Mouse (Mus musculus) neural tube, embryonic 14.5 days (tissue): ENCODE data around the gene Ubash3b. TPM values are rescaled to one million over a fixed set of nuclear protein-coding genes. Genes with fewer than 3 reads are reported as not detected.

Experiments used
- ATAC-seq: fragments of 200-750 bp; cut with Nextera tagmentation; 2 replicates; pipeline ENCODE4 v1.8.0; 2017; ENCODE audit warnings: low read depth, mild to moderate bottlenecking, moderate TSS enrichment, moderate library complexity
- H3K27ac ChIP-seq: fragments of 300-500 bp; sonication (generic); 2 replicates; pipeline ENCODE4 v1.5.1; 2014; ENCODE audit warnings: low read depth, mild to moderate bottlenecking, control low read depth, low read length, moderate library complexity, mixed read lengths
- H3K27me3 ChIP-seq: fragments of 300-500 bp; sonication (generic); 2 replicates; pipeline ENCODE4 v1.6.1; 2014; ENCODE audit warnings: low read length; ENCODE audit not compliant: control insufficient read depth, insufficient read depth
- H3K36me3 ChIP-seq: fragments of 300-500 bp; sonication (generic); 2 replicates; pipeline ENCODE4 v1.6.1; 2014; ENCODE audit warnings: low read length, mixed read lengths; ENCODE audit not compliant: control insufficient read depth, insufficient read depth
- H3K4me1 ChIP-seq: fragments of 300-500 bp; sonication (generic); 2 replicates; pipeline ENCODE4 v1.6.1; 2014; ENCODE audit warnings: low read length; ENCODE audit not compliant: control insufficient read depth, insufficient read depth
- H3K4me2 ChIP-seq: fragments of 300-500 bp; sonication (generic); 2 replicates; pipeline ENCODE4 v1.6.1; 2014; ENCODE audit warnings: mild to moderate bottlenecking, low read depth, low read length, control low read depth
- H3K4me3 ChIP-seq: fragments of 300-500 bp; sonication (generic); 2 replicates; pipeline ENCODE4 v1.5.1; 2014; ENCODE audit warnings: low read depth, low read length, control low read depth, mixed read lengths
- H3K9ac ChIP-seq: fragments of 300-500 bp; sonication (generic); replicated peaks from 2 replicates; pipeline ENCODE4 v1.6.1; 2014; ENCODE audit warnings: low read depth, mild to moderate bottlenecking, control low read depth, low read length, mixed read lengths
- H3K9me3 ChIP-seq: fragments of 300-500 bp; sonication (generic); 2 replicates; pipeline ENCODE4 v1.6.1; 2016; ENCODE audit warnings: low read length; ENCODE audit not compliant: control insufficient read depth
- WGBS: fragments of 180-500 bp; shearing (Covaris S2); extraction: QIAGEN DNeasy Blood & Tissue Kit; methylation state at CpG from one replicate; pipeline ENCODE4 v1.1.7; 2014; 5-methylcytosine and 5-hydroxymethylcytosine counted together
- polyA plus RNA-seq: library from polyadenylated mRNA; unstranded; fragments of >200 nt; fragmentation: Nextera tagmentation; extraction: Ambion mirVana; gene quantifications from 2 replicates; pipeline ENCODE4 v1.2.1, GENCODE M21; 2014

Gene Ubash3b
- polyA plus RNA-seq, 1 experiment from 2014 or later, result 26.1 TPM

GRCm38 (mm10) chr9:40997116-40997779, 164.2 kb downstream of the Ubash3b start:
- no peaks in the 10 kb centered on the region for H3K27me3 ChIP-seq
- WGBS, result 93% methylated on average over 7 of the region's 7 CpGs
- H3K9me3 ChIP-seq, result no peaks in the 10 kb centered on the region
- no peak overlapping the region for H3K9ac ChIP-seq
- no peak for ATAC-seq
- H3K27ac ChIP-seq, result no peak overlapping the region
- no peak overlapping the region for H3K4me3 ChIP-seq
- H3K4me1 ChIP-seq, result no peaks in the 10 kb centered on the region
- H3K4me2 ChIP-seq, result no peak overlapping the region
- no peaks in the 10 kb centered on the region for H3K36me3 ChIP-seq

- H3K36me3 ChIP-seq, result no peaks in the 10 kb centered on the region
- no peak overlapping the region for H3K4me3 ChIP-seq
- H3K4me1 ChIP-seq, result peaks cover 4% of the 10 kb centered on the region; the same call in 1 of the 2 replicates
- H3K27me3 ChIP-seq, result no peaks in the 10 kb centered on the region
- H3K4me2 ChIP-seq, result no peak overlapping the region
- no peak overlapping the region for H3K27ac ChIP-seq
- no peak for ATAC-seq
- 89% methylated on average over 5 of the region's 5 CpGs for WGBS
- H3K9ac ChIP-seq, result no peak overlapping the region
- no peaks in the 10 kb centered on the region for H3K9me3 ChIP-seq
Measured at GRCm38 (mm10) chr9:40994075-40994474, 167.4 kb downstream of the Ubash3b start.

GRCm38 (mm10) chr9:40991511-40991910, 170.0 kb downstream of the Ubash3b start:
- 61% methylated on average over 6 of the region's 6 CpGs for WGBS
- H3K4me3 ChIP-seq, result no peak overlapping the region
- no peak for ATAC-seq
- no peak overlapping the region for H3K27ac ChIP-seq
- no peak overlapping the region for H3K4me2 ChIP-seq
- H3K4me1 ChIP-seq, result peaks cover 4% of the 10 kb centered on the region; the same call in 1 of the 2 replicates
- no peaks in the 10 kb centered on the region for H3K27me3 ChIP-seq
- H3K9me3 ChIP-seq, result no peaks in the 10 kb centered on the region
- H3K36me3 ChIP-seq, result no peaks in the 10 kb centered on the region
- H3K9ac ChIP-seq, result no peak overlapping the region

- Histone ChIP-seq H3K9me3 (no peaks in the 10 kb centered on the region), H3K4me1 (peaks cover 4% of the 10 kb centered on the region; the same call in 1 of the 2 replicates), H3K36me3 (no peaks in the 10 kb centered on the region), H3K9ac (no peak overlapping the region), H3K4me3 (no peak overlapping the region), H3K4me2 (no peak overlapping the region), H3K27me3 (no peaks in the 10 kb centered on the region), H3K27ac (peak overlapping the region; percentile 64)
- peak; percentile 77 for ATAC-seq
- WGBS, result 30% methylated on average over 4 of the region's 4 CpGs
Measured at GRCm38 (mm10) chr9:40989940-40990588, 171.4 kb downstream of the Ubash3b start.

- H3K9ac ChIP-seq, result no peak overlapping the region
- no peak overlapping the region for H3K4me2 ChIP-seq
- H3K27me3 ChIP-seq, result no peaks in the 10 kb centered on the region
- H3K4me3 ChIP-seq, result no peak overlapping the region
- H3K27ac ChIP-seq, result no peak overlapping the region
- 67% methylated on average over 3 of the region's 3 CpGs for WGBS
- H3K9me3 ChIP-seq, result no peaks in the 10 kb centered on the region
- no peak for ATAC-seq
- H3K36me3 ChIP-seq, result no peaks in the 10 kb centered on the region
- no peaks in the 10 kb centered on the region for H3K4me1 ChIP-seq
Measured at GRCm38 (mm10) chr9:40984313-40984712, 177.2 kb downstream of the Ubash3b start.

- H3K9me3 ChIP-seq, result no peaks in the 10 kb centered on the region
- no peak overlapping the region for H3K4me2 ChIP-seq
- H3K36me3 ChIP-seq, result no peaks in the 10 kb centered on the region
- H3K4me1 ChIP-seq, result no peaks in the 10 kb centered on the region
- H3K27ac ChIP-seq, result no peak overlapping the region
- ATAC-seq, result no peak
- H3K4me3 ChIP-seq, result no peak overlapping the region
- WGBS, result 87% methylated on average over 3 of the region's 3 CpGs
- no peaks in the 10 kb centered on the region for H3K27me3 ChIP-seq
- no peak overlapping the region for H3K9ac ChIP-seq
Measured at GRCm38 (mm10) chr9:40983758-40984157, 177.7 kb downstream of the Ubash3b start.

- H3K4me2 ChIP-seq, result no peak overlapping the region
- H3K27ac ChIP-seq, result no peak overlapping the region
- WGBS, result 26% methylated on average over 6 of the region's 6 CpGs
Measured at GRCm38 (mm10) chr9:40982480-40982879, 179.0 kb downstream of the Ubash3b start.

GRCm38 (mm10) chr9:40974042-40974801, 187.3 kb downstream of the Ubash3b start:
- H3K4me1 ChIP-seq, result no peaks in the 10 kb centered on the region
- no peak for ATAC-seq
- no peak overlapping the region for H3K9ac ChIP-seq
- no peaks in the 10 kb centered on the region for H3K36me3 ChIP-seq
- no peak overlapping the region for H3K4me3 ChIP-seq
- WGBS, result 84% methylated on average over 11 of the region's 11 CpGs
- H3K9me3 ChIP-seq, result no peaks in the 10 kb centered on the region
- H3K27ac ChIP-seq, result no peak overlapping the region
- no peaks in the 10 kb centered on the region for H3K27me3 ChIP-seq
- no peak overlapping the region for H3K4me2 ChIP-seq

More at GRCm38 (mm10) chr9:40982480-40982879, 179.0 kb downstream of the Ubash3b start:
- H3K9me3 ChIP-seq, result no peaks in the 10 kb centered on the region
- no peaks in the 10 kb centered on the region for H3K4me1 ChIP-seq
- H3K9ac ChIP-seq, result no peak overlapping the region
- no peaks in the 10 kb centered on the region for H3K36me3 ChIP-seq
- ATAC-seq, result no peak
- H3K27me3 ChIP-seq, result no peaks in the 10 kb centered on the region
- H3K4me3 ChIP-seq, result no peak overlapping the region

GRCm38 (mm10) chr9:40964418-40964714, 197.1 kb downstream of the Ubash3b start:
- Histone ChIP-seq H3K27me3 (0 out of 2 replicates have a peak, but pooled peaks cover 5% of the 10 kb centered on the region), H3K36me3 (no peaks in the 10 kb centered on the region), H3K27ac (no peak overlapping the region), H3K9me3 (no peaks in the 10 kb centered on the region), H3K4me3 (peak overlapping the region; percentile 45), H3K4me1 (peaks cover 3% of the 10 kb centered on the region; the same call in 1 of the 2 replicates), H3K4me2 (peak overlapping the region; percentile 95), H3K9ac (no peak overlapping the region; the same call in 1 of the 2 replicates)
- WGBS, result 15% methylated on average over 7 of the region's 7 CpGs
- ATAC-seq, result no peak
